Mouse (Mus musculus): ENCODE measurements at regions not wholly inside any gene's neighbourhood (a gene's known extent, or its start where the extent isn't known, plus 50 kb on each side); places are given as distances from the start of the nearest gene placed in this dataset.

DNA sequence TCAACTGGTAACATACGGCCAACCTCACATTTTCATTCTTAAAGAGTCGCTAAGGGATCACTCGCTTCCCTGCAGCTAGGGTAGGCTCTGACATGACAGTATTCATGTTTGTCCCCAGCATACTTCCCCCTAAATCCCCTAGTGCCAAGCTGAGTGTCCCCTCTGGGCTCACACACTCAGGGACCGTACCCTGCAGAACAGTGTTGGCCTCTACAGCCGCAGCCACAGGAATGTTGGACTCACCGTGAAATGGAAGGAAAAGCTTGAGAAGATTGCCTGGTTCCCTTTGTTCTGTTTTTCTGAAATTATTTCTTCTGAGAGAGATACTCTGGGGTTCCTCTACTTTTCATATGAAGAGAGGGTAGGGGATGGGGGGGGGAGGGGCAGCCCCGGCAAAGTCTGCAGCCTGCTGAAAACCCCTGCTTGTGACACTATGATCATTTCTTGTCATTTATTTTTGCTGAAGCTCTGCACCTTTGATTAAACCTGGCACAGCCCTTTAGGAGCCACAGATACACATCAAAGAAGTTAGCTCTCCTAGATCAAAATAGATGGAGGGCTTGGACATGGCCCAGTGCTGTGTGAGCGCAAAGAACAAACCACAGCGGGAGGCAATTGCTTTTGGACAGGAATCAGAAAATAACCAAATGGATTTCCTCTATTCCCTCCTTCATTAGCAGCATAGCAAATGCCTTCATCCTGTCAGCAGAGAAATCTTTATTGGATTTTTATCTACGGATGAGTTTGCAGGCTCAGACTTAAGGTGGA lies 312.7 kb upstream of the Id4 start:
- no peak for ATAC-seq (ENCODE audit: poor library complexity, severe bottlenecking)

- no peak for ATAC-seq (ENCODE audit: poor library complexity, severe bottlenecking)
These were observed 310.6 kb upstream of the Id4 start for GRCm38 (mm10) chr13:47950456-47950855.

GRCm38 (mm10) chr13:47951043-47951442 lies 310.0 kb upstream of the Id4 start:
- ATAC-seq (ENCODE audit: poor library complexity, severe bottlenecking), result no peak

DNA sequence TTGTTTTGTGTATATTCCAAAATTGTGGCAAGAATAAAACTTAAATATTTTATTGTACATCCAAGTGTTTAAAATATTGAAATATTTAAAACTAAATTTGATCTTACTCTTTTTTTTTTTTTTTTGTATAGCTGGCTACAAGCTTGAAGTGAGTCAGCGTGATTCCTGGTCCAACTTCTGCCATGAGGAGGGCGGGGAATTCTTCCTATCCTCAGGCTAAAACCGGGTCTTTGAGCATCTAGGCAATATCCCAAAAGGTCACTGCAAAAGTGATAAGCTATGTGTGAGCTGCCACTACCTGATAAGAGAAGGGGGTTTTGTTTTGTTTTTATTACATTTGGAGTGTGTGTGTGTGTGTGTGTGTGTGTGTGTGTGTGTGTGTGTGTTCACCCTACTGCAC lies 308.1 kb upstream of the Id4 start:
- no peak for ATAC-seq (ENCODE audit: poor library complexity, severe bottlenecking)

DNA sequence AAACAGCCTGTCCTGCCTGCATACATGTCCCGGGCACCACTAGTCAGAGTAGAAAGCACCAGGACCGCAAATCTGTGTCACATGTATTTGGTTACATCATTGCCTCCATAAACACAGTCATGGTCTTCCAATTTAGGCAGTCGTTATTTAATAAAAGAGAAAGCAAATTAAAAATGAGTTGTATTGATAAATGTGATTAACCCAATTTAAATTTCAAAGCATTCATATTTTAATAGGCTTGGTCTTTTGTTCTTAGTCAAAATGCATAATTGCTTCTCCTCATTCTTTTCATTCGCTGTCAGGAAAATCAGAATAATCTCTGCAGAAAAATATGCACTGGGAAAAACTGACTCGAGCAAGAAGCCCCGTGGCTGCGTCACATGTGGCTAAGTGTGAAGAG lies 307.3 kb upstream of the Id4 start:
- no peak for ATAC-seq (ENCODE audit: poor library complexity, severe bottlenecking)

DNA sequence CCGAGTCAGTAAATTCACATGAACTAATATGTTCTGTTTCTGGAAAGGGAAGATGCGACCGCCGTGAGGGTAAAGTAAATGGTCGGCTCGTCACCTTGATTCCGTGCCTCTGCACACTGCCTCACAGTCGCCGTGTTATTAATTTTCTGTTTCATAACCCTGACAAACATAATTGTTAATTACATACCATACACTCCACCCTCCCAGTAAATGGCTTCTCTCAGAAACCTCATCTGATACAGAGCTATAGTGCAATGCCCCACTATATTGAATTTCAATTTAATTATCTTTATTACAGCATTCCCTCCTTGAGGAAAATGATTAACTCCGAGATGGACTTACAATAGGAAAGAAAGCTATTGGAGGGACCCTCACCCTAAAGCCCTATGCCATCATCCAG lies 305.5 kb upstream of the Id4 start:
- no peak for ATAC-seq (ENCODE audit: poor library complexity, severe bottlenecking)

DNA sequence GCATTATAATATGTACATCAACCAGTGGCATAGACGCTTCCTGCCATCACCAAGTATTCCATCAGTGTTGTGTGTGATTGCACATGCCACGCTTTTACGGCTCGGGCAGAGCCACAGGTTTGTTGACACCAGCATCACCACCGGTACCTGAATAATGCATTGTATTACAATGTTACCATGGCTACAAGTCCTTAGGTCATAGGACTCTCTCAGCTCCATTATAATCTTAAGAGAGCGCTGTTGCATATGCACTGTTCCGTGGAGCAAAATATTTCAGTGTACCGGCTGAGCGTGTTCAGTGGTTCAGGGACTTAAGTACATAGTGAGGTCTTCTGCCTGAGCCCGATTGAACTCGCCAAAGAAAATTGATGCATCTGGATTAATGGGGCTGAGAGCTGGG lies 303.4 kb upstream of the Id4 start:
- no peak for ATAC-seq (ENCODE audit: poor library complexity, severe bottlenecking)

GRCm38 (mm10) chr13:47974216-47974615 lies 286.8 kb upstream of the Id4 start:
- no peak for ATAC-seq (ENCODE audit: poor library complexity, severe bottlenecking)

- no peak for ATAC-seq (ENCODE audit: poor library complexity, severe bottlenecking)
These were observed 286.1 kb upstream of the Id4 start for GRCm38 (mm10) chr13:47974756-47975515.

DNA sequence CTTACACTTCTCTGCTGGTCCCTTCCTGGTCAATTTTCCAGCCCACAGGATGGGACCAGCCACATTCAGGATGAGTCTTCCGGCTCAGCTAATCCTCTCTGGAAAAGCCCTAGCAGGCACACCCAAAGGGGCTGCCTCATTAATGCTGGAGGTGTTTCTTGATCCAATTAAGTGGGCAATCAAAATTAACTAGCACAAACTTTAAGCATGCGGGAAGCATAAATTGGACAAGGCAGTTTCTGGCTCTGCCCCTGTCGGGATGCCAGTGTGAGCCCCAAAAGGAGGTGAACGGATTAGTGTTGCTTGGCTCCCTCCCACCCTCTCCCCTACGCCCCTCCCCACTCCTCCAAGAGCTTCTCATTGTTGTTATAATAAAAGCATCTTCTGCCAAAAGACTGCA lies 262.5 kb upstream of the Id4 start:
- no peak for ATAC-seq (ENCODE audit: poor library complexity, severe bottlenecking)

DNA sequence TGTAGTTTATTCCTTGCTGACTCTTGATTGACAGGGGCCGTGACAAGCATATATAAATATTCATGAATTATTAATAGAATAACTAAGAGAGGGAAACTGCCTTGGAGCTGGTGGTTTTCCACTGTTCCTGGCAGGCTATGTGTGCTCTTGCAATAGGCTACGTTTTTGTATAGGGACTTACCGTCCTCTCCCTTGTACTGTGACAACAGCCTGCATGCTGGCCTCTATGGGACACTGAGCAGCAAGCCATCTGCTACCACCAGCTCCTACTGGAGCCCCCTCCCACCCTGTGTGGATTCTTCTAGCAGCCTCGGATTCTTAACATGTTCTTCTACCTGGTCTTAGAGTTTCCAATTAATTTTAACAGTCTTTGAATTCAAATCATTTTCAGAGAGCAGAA lies 261.6 kb upstream of the Id4 start:
- ATAC-seq (ENCODE audit: poor library complexity, severe bottlenecking), result no peak

DNA sequence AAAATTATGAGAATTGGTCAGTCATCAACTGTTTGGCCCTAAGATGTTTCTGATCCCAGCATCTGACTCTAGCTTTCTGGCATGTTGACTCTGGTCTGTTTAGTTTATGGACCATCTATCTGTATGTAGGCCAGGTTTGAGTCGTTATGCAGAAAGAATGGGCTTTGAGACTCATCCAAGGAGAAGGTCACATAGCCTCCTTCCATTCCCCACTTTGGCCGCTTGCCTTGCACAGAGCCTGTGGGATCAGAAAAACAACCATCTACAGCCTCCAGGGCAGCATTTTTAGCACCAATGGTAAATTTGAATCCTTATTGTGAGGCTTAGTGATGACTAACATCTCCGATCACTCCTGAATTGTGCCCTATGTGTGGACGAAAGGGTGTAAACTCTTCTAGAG lies 257.9 kb upstream of the Id4 start:
- no peak for ATAC-seq (ENCODE audit: poor library complexity, severe bottlenecking)

DNA sequence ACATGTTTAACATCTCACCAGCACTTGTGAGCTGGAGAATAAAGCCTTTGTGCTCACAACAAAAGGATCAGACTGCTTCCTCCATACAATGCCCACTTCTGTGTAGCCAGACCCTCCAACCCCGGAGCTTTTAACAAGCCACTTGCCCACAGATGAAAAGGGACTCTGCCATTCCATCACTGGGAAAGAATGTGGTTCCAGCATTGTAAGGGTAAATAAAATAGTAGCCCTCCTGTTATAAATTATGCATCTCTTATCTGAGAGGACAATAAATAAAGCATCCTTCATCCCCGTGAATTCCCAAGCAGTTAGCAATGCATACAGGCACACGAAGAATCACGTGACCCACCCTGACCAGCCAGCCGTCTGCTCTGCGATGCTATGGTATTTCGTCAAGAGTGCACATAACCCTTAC lies 247.7 kb upstream of the Id4 start:
- no peak for ATAC-seq (ENCODE audit: poor library complexity, severe bottlenecking)

DNA sequence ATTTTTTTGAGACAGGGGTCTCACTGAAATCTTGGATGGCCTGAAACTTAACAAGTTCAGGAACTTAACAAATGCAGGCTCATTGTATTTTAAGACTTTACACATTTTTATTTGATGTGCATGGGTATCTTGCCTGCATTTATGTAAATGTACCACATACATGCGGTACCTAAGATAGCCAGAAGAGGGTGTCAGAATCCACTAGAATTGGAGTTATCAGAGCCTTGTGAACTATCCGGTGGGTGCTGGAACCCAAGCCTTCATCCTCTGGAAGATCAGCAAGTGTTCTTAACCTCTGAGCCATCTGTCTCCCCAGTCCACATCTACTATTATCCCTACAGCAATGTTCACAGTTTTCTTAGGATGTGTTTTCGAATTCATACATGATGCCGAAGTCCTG lies 245.7 kb upstream of the Id4 start:
- no peak for ATAC-seq (ENCODE audit: poor library complexity, severe bottlenecking)

- no peak for ATAC-seq (ENCODE audit: poor library complexity, severe bottlenecking)
These were observed 245.0 kb upstream of the Id4 start for GRCm38 (mm10) chr13:48016051-48016450.

- no peak for ATAC-seq (ENCODE audit: poor library complexity, severe bottlenecking)
These were observed 244.4 kb upstream of the Id4 start for GRCm38 (mm10) chr13:48016606-48017005.

DNA sequence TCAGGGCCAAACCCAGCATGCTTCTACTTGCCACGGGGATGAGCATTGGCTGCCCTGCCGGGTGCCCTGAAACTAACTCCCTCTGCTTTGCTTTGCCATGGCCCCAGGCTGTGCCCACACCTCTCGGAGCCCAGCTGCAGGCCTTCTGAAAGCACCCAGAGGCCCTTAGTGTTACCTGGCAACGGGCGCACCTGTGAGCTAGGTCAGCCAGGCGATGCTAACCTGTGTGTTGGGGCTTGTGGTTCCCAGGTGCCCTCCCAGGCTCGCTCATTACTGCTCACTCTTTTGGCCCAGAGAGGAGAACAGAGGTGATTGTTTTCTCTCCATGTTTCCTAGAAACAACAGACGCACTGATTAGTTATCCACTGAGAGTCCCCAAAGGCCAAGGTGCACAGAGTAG lies 243.4 kb upstream of the Id4 start:
- no peak for ATAC-seq (ENCODE audit: poor library complexity, severe bottlenecking)

- ATAC-seq (ENCODE audit: poor library complexity, severe bottlenecking), result no peak
These were observed 242.4 kb upstream of the Id4 start for GRCm38 (mm10) chr13:48018606-48019005.

DNA sequence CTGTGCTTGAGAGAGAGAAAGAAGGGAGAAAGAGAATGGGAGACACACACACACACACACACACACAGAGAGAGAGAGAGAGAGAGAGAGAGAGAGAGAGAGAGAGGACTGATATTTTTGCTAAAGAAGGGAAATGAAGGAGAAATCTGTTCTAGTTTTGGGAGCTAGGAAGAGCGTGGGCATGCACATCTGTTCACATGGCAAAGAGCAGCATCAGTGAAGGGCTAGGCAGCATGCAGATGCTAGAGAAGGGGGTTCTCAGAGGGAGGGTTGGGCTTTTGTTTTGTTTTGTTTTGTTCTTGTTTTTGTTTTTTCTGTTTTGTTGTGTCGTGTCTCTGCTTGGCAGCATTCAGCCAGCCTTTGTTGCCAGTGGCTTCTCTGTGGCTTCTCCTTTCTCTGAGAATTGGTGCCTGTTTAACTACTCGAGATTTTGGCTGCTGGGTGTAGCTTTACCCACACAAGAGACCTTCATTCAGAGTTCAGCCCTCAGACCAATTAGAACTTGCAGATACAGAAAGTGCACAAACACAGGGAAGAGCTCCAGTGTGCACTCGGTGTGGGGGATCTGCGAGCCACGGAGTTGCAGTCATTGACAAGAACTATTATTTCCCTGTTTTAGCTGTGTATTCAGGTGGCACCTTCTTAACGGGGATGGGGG lies 237.9 kb upstream of the Id4 start:
- no peak for ATAC-seq (ENCODE audit: poor library complexity, severe bottlenecking)

DNA sequence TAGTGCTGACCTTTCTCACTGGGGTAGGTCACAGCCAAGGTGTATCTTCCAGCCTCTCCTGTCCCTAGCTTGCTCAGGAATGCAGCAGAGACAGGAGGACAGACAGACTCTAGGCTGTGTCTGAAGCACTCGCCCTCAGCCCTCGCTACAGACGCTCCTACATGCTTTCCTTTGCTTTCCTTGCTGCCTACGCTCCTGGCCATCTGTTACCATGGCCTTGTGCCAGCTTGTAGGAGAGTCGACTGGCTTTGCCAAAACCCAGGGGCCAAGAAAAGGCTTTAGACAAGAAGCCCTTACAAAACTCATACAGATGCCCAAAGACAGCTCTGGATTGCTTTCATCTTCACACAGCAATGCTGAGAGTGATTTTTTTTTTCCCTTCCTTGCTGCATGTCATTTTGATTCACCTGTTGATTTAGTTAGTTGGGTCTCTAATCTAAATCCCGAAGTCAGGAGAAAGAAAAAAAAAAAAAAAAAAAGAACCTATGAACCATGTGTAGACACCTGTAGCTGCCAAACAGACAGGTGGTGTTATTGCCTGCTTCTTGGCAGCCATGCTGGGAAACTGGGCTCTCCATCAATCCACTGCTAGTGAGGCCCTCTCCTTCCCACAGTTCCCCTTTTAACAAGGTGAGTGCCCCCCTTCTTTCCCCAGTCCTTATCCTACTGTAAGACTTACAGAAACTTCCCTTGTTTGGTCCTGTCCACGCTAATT lies 233.1 kb upstream of the Id4 start:
- no peak for ATAC-seq (ENCODE audit: poor library complexity, severe bottlenecking)

DNA sequence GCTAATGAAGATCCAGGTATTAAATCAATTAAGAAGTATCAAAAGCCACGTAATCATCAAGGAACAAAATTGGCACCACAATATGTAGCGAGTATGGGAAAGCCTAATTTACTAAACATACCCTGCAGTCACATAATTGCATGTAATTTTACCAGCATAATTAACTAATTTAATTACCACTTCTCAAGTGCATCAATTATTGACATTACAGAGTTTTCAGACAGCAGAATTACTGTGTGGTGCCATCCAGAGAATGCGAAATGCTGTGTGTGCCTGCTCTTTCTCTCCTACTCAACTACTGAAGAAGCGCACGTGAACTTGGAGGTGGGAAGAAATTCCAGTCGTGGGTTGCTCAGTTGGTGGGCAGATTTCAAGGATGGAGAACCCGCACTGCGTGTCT lies 229.5 kb upstream of the Id4 start:
- ATAC-seq (ENCODE audit: poor library complexity, severe bottlenecking), result no peak
